Mouse (Mus musculus) midbrain, embryonic 10.5 days (tissue): ENCODE data around the gene Cenpe. TPM values are rescaled to one million over a fixed set of nuclear protein-coding genes. Genes with fewer than 3 reads are reported as not detected.

ENCODE experiments used
- DNase-seq: peaks from one replicate; pipeline ENCODE4 v3.0.0-alpha.2; 2017; ENCODE audit warnings: low spot score
- H3K27ac ChIP-seq: fragments of 300-500 bp; sonication (generic); replicated peaks from 2 replicates; pipeline ENCODE4 v1.5.1; 2016; ENCODE audit warnings: mild to moderate bottlenecking
- H3K27me3 ChIP-seq: fragments of 300-500 bp; sonication (generic); 2 replicates; pipeline ENCODE4 v1.6.1; 2016; ENCODE audit warnings: low read depth, mild to moderate bottlenecking; ENCODE audit not compliant: poor library complexity, severe bottlenecking
- H3K36me3 ChIP-seq: fragments of 300-500 bp; sonication (generic); 2 replicates; pipeline ENCODE4 v1.6.1; 2016; ENCODE audit warnings: mild to moderate bottlenecking, moderate library complexity
- H3K4me1 ChIP-seq: fragments of 300-500 bp; sonication (generic); 2 replicates; pipeline ENCODE4 v1.6.1; 2016
- H3K4me3 ChIP-seq: fragments of 300-500 bp; sonication (generic); 2 replicates; pipeline ENCODE4 v1.5.1; 2016; ENCODE audit warnings: mild to moderate bottlenecking, moderate library complexity
- H3K9me3 ChIP-seq: fragments of 300-500 bp; sonication (generic); replicated peaks from 2 replicates; pipeline ENCODE4 v1.6.1; 2016; ENCODE audit warnings: mild to moderate bottlenecking
- WGBS: fragments of 180-500 bp; shearing (Covaris S2); methylation state at CpG from one replicate; pipeline ENCODE4 v1.1.7; 2016; 5-methylcytosine and 5-hydroxymethylcytosine counted together
- polyA plus RNA-seq: library from polyadenylated mRNA; unstranded; fragments of >200 nt; fragmentation: Nextera tagmentation; extraction: Ambion mirVana; gene quantifications from 2 replicates; pipeline ENCODE4 v1.2.1, GENCODE M21; 2016

Cenpe gene
- polyA plus RNA-seq, 1 experiment from 2014 or later, result 34.8 TPM

DNA sequence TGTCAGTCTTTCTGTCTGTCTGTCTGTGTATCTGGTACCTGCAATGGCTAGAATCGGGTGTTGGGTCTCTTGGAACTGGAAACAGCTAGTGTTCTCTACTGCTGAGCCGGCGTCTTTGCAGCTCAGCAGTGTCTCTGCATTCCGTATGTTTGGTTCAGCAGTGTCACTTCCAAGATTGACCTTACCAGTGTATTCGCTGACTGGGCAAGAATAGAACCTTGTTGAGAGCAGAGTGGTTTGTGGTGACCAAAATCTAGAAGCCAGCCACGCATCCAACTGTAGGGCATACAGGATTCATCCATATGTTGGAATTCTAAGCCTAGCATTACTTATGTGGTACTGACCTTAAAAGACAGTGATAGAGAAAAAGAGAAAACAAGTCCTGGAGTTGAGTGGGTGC, 39.5 kb downstream of the Cenpe start:
- DNase-seq, result no peak
- Histone ChIP-seq H3K27me3 (no peaks in the 10 kb centered on the region), H3K4me3 (no peak overlapping the region), H3K9me3 (no peaks in the 10 kb centered on the region), H3K36me3 (peaks cover 91% of the 10 kb centered on the region), H3K27ac (no peak overlapping the region), H3K4me1 (no peaks in the 10 kb centered on the region)
- WGBS, result 94% methylated on average over 6 of the region's 6 CpGs

- Histone ChIP-seq H3K27ac (no peak overlapping the region), H3K36me3 (peaks cover 91% of the 10 kb centered on the region), H3K4me1 (no peaks in the 10 kb centered on the region), H3K9me3 (no peaks in the 10 kb centered on the region), H3K4me3 (no peak overlapping the region), H3K27me3 (no peaks in the 10 kb centered on the region)
- DNase-seq, result no peak
These were observed 42.4 kb downstream of the Cenpe start for GRCm38 (mm10) chr3:135254784-135255183.

- 92% methylated on average over 10 of the region's 10 CpGs for WGBS
- DNase-seq, result no peak
- no peaks in the 10 kb centered on the region for H3K9me3 ChIP-seq
- peaks cover 97% of the 10 kb centered on the region for H3K36me3 ChIP-seq
- no peak overlapping the region for H3K27ac ChIP-seq
- H3K4me1 ChIP-seq, result no peaks in the 10 kb centered on the region
- no peak overlapping the region for H3K4me3 ChIP-seq
- H3K27me3 ChIP-seq, result no peaks in the 10 kb centered on the region
These were observed 46.6 kb downstream of the Cenpe start for GRCm38 (mm10) chr3:135258919-135259318.

DNA sequence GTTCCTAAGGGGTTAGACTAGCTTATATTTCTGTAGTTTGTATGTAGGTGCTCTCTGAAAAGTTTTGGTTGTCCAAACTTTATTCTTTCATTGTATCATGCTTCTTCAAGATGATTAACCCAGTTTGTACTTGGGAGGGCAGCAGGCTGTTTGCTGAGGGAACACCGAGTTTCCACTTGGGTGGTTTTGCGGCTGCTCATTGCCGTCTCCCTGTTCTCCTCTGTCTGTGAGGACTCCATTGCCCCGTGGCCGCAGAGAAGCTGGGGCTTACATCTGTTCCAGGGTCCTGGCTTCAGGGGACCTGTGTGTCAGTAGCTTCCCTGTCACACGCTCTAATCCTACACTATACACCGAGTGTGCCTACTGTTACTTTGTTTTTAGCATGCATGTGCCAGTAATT, 47.9 kb downstream of the Cenpe start:
- DNase-seq, result no peak
- H3K9me3 ChIP-seq, result no peaks in the 10 kb centered on the region
- no peaks in the 10 kb centered on the region for H3K4me1 ChIP-seq
- H3K36me3 ChIP-seq, result peaks cover 100% of the 10 kb centered on the region
- H3K27me3 ChIP-seq, result no peaks in the 10 kb centered on the region
- no peak overlapping the region for H3K4me3 ChIP-seq
- H3K27ac ChIP-seq, result no peak overlapping the region
- 86% methylated on average over 7 of the region's 7 CpGs for WGBS

- WGBS, result 89% methylated on average over 5 of the region's 5 CpGs
- peaks cover 100% of the 10 kb centered on the region for H3K36me3 ChIP-seq
- H3K27ac ChIP-seq, result no peak overlapping the region
- H3K4me1 ChIP-seq, result no peaks in the 10 kb centered on the region
- H3K9me3 ChIP-seq, result no peaks in the 10 kb centered on the region
- no peak overlapping the region for H3K4me3 ChIP-seq
- no peak for DNase-seq
- H3K27me3 ChIP-seq, result no peaks in the 10 kb centered on the region
These were observed 56.3 kb downstream of the Cenpe start for GRCm38 (mm10) chr3:135268616-135269015.

DNA sequence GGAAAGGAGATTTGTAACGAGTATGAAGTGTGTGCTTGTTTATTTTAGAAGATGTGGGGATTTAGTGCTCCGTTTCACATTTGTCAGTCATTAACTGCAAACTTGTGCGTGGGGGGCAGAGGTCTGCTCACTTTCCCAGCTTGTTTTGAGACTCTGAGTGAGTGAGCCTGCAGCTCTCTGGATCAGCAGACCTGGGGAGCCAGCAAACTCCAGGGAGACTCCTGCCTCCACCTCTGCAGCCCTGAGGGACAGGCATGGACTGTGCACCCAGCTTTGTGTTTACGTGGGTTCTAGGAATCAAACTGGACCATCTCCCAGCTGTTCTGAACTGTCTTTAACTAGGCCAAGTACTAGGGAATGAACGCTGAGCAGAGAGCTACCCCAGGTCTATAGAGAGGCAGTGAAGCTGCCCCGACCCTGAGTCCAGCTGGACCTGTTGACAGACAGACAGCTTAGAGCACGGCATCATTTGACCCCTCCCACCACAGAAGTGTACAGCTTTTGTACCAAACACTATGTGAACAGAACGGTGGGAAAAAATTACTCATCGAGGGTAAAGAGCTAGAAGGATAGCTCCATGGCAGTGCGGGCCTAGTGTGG, 57.2 kb downstream of the Cenpe start:
- H3K27me3 ChIP-seq, result no peaks in the 10 kb centered on the region
- no peak for DNase-seq
- no peak overlapping the region for H3K27ac ChIP-seq
- peaks cover 95% of the 10 kb centered on the region for H3K36me3 ChIP-seq
- H3K4me1 ChIP-seq, result no peaks in the 10 kb centered on the region
- WGBS, result 91% methylated on average over 10 of the region's 10 CpGs
- no peaks in the 10 kb centered on the region for H3K9me3 ChIP-seq
- H3K4me3 ChIP-seq, result no peak overlapping the region

- no peak overlapping the region for H3K4me3 ChIP-seq
- H3K27me3 ChIP-seq, result no peaks in the 10 kb centered on the region
- no peak overlapping the region for H3K27ac ChIP-seq
- no peaks in the 10 kb centered on the region for H3K4me1 ChIP-seq
- H3K9me3 ChIP-seq, result no peaks in the 10 kb centered on the region
- H3K36me3 ChIP-seq, result peaks cover 72% of the 10 kb centered on the region
- 92% methylated on average over 12 of the region's 12 CpGs for WGBS
- no peak for DNase-seq
These were observed 60.3 kb downstream of the Cenpe start for GRCm38 (mm10) chr3:135272627-135273026.

GRCm38 (mm10) chr3:135273047-135273446, 60.7 kb downstream of the Cenpe start:
- H3K4me1 ChIP-seq, result no peaks in the 10 kb centered on the region
- no peak overlapping the region for H3K4me3 ChIP-seq
- H3K9me3 ChIP-seq, result no peaks in the 10 kb centered on the region
- whole genome bisulfite sequencing, result 94% methylated on average over 13 of the region's 13 CpGs
- no peaks in the 10 kb centered on the region for H3K27me3 ChIP-seq
- DNase-seq, result no peak
- H3K27ac ChIP-seq, result no peak overlapping the region
- peaks cover 67% of the 10 kb centered on the region for H3K36me3 ChIP-seq

DNA sequence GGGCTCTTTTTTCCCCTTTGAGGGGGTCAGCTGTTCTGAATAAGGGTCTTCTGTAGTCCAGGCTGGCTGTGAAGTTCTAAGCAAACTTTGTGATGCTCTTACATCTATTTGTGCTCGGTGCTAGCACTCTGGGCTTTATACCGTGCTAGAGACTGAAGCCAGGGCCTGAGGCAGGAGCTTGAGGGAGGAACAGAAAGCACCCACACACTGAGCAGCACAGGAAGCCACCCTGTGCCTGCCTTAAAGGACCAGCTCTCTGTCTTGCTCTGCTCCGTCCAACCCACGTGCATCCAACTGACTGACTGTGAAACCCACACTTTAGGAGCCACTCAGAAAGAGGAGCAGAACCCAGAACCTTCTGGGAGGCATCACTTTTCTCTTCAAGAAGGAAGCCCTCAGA, 67.8 kb downstream of the Cenpe start:
- Histone ChIP-seq H3K9me3 (no peaks in the 10 kb centered on the region), H3K4me1 (peaks cover 10% of the 10 kb centered on the region), H3K27me3 (no peaks in the 10 kb centered on the region), H3K4me3 (no peak overlapping the region), H3K27ac (peak overlapping the region; percentile 83), H3K36me3 (0 out of 2 replicates have a peak, but pooled peaks cover under 1% of the 10 kb centered on the region)
- no peak for DNase-seq
- 78% methylated on average over 4 of the region's 4 CpGs for WGBS

DNA sequence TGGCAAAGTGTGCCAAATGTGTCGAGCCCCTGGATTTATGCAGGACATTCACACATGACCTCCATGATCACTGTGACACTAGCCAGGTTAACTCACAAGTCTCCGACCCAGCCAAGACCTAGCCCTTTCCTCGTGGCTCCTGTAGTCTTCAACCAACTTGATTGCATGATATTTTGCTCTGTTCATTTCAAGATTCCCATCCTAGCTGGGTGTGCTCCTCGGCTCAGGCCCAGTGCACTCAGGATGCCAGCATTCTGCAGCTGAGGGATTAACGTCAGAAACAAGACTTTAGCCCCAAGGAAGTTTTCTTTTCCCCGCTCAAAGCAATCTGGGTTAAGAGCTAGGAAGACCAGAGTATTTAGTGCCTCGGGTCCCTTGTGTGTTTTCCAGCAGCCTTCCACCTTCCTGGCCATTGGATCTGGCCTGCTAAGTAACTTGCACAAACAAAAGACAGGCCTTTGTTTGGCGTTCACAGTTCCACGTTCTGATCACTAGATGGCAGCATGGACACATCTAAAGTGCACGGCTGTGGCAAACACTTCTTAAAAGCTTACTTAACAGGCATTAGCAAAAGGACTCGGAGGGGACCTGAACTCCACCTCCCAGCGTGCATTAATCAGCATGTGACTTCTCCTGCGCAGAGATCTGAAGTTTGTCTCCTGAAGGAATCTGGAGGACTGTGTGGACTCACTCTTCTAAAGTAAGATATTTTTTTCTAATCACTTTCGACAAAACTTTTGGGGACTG, 68.5 kb downstream of the Cenpe start, which contains the start of gene Bdh2:
Bdh2 (plus strand) TSS at position 553 of the 747 bp plus-strand sequence.
- WGBS, result 21% methylated on average over 14 of the region's 14 CpGs
- no peaks in the 10 kb centered on the region for H3K27me3 ChIP-seq
- H3K9me3 ChIP-seq, result no peaks in the 10 kb centered on the region
- peak within 1 kb of the TSS; percentile 83 for H3K27ac ChIP-seq
- H3K4me1 ChIP-seq, result peaks cover 10% of the 10 kb centered on the region
- no peak within 1 kb of the TSS; the same call in 1 of the 2 replicates for H3K4me3 ChIP-seq
- peak; percentile 89 for DNase-seq
- H3K36me3 ChIP-seq, result no peaks in the 10 kb centered on the region

DNA sequence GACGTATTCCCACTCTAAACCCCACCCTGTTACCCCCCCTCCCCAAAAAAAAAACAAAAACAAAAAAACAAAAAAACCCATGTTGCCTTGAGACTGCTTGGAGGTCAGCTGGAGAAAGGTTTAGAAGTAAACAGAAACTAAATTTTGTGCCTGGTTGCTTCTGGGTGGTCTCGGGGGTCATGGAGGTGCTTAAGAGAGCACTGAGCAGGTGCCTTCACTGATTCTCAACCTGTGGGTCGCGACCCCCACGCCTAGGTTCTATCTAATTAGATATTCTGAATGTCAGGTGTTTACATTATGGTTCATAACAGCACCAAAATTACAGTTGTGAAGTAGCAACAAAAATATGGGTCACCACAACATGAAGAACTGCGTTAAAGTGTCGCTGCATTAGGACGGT, 69.4 kb downstream of the Cenpe start:
- H3K4me3 ChIP-seq, result no peak overlapping the region
- H3K4me1 ChIP-seq, result peaks cover 10% of the 10 kb centered on the region
- H3K36me3 ChIP-seq, result no peaks in the 10 kb centered on the region
- no peak overlapping the region for H3K27ac ChIP-seq
- WGBS, result 84% methylated on average over 8 of the region's 8 CpGs
- DNase-seq, result no peak
- no peaks in the 10 kb centered on the region for H3K9me3 ChIP-seq
- no peaks in the 10 kb centered on the region for H3K27me3 ChIP-seq

DNA sequence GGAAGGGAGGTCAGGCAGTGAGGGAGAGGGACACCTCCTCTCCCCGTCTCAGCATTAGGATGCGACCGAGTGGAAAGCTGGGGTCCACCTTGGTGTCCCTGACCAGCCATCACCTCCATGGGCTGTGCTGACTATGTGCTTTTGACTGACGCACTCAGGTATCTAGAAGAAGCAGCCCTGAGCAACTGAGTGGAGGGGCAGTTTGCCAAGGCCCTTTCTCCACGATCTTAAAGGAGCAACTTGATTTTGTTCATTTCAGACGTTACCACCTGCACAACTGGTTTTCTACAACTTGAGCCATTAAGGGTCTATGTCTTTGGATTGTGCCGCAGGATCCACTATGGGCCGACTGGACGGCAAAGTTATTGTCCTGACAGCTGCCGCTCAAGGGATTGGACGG, 72.9 kb downstream of the Cenpe start:
- no peaks in the 10 kb centered on the region for H3K36me3 ChIP-seq
- WGBS, result 89% methylated on average over 11 of the region's 11 CpGs
- DNase-seq, result no peak
- H3K9me3 ChIP-seq, result no peaks in the 10 kb centered on the region
- no peak overlapping the region for H3K4me3 ChIP-seq
- H3K27me3 ChIP-seq, result no peaks in the 10 kb centered on the region
- no peak overlapping the region for H3K27ac ChIP-seq
- H3K4me1 ChIP-seq, result peaks cover 10% of the 10 kb centered on the region

DNA sequence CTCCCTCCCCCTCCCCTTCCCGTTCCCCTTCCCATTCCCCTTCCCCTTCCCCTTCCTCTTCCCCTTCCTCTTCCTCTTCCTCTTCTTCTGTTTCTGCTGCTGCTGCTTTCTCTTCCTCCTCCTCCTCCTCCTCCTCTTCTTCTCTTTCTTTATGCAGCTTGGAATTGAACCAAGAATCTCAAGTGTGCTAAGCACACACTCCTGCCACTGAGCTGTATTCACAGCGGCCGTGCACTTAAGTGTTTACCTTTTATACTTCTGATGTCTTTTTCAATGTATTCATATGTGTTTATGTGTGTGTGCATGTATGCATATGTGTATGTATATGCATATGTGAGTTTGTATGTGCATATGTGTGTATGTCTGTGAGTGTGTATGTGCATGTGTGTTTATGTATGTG, 73.5 kb downstream of the Cenpe start:
- Histone ChIP-seq H3K4me1 (peaks cover 6% of the 10 kb centered on the region), H3K4me3 (no peak overlapping the region), H3K27me3 (no peaks in the 10 kb centered on the region), H3K9me3 (no peaks in the 10 kb centered on the region), H3K36me3 (no peaks in the 10 kb centered on the region), H3K27ac (no peak overlapping the region)
- WGBS, result 96% methylated on average over 3 of the region's 3 CpGs
- no peak for DNase-seq
